Mouse (Mus musculus) heart, postnatal 14 days (tissue): ENCODE measurements around the gene Cd248. TPM values are rescaled to one million over a fixed set of nuclear protein-coding genes. Genes with fewer than 3 reads are reported as not detected.
"Not testable (repeated sequence)": the region's sequence is repeated elsewhere in the genome, so short reads cannot be mapped to it uniquely, and the experiment has no call there.

Experiments used
- DNase-seq, 2 experiments: peaks; one replicate each; pipeline ENCODE4 v3.0.0; 2021 to 2022
- intact Hi-C: fragments of 180-260 bp; cut with DNase I; formaldehyde crosslinking; loops from one replicate; pipeline ENCODE4 v1.15.1; 2025
- total RNA-seq, 2 experiments: library from RNA; stranded (reverse); gene quantifications; 2 replicates each; pipeline ENCODE4 v1.2.3; 2021

Cd248 gene
- total RNA-seq, 2 experiments from 2014 or later: 21.3 to 23.9 TPM

- intact Hi-C loops: loop anchor here (5.0 kb wide), 1 partner anchor 54 kb away; no protein-coding TSS in a partner anchor
- peak; percentile 76 to 78 for DNase-seq
Measured at GRCm38 (mm10) chr19:5071545-5072369, 3.9 kb downstream of the Cd248 start.

GRCm38 (mm10) chr19:5072389-5073019 lies 4.6 kb downstream of the Cd248 start:
- intact Hi-C loops: loop anchor here (1.0 to 5.0 kb wide), 2 partner anchors 16 to 55 kb away; no protein-coding TSS in a partner anchor
- peak in 1 of 2 experiments; percentile 41 for DNase-seq

GRCm38 (mm10) chr19:5073028-5073427 lies 5.2 kb downstream of the Cd248 start:
- DNase-seq: peak; percentile 70 to 76
- intact Hi-C loops: loop anchor here (1.0 to 5.0 kb wide), 2 partner anchors 17 to 56 kb away; no protein-coding TSS in a partner anchor

DNA sequence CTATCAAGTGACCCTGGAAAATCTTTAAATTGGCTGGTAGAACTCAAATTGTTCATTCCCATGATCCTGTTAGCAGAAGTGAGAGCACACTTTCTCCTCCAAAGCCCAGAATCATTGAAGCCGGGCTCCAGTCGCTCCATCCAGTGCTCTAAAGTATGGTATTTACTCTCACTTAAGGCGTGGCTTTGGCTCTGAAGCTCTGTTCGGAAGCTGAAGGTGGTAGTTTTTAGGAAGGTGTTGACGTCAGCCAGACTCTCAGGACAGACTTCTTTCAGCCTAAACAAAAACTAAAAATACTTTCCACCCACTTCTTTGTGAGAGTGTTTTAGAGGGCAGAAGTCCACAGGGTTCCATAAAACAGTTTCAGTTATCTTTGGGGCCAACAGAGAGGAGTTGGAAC lies 5.6 kb downstream of the Cd248 start:
- intact Hi-C loops: loop anchor here (1.0 to 5.0 kb wide), 2 partner anchors 17 to 56 kb away; no protein-coding TSS in a partner anchor
- no peak for DNase-seq

DNA sequence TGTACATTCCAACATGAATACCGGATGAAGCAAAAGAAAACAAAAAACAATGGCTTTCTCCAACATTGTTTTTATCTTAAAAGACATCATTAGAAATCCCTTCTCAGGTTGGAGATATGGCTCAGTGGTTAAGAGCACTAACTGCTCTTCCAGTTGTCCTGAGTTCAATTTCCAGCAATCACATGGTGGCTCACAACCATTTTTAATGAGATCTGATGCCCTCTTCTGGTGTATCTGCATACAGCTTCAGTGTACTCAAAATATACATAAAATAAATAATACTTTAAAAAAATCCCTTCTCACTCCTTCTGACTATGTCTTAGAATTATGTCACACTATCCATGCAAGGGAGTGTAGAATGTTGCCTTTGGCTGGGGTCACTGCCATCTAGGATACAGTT lies 11.4 kb downstream of the Cd248 start:
- intact Hi-C loops: no loop called here
- no peak for DNase-seq

GRCm38 (mm10) chr19:5082005-5082404 lies 14.1 kb downstream of the Cd248 start:
- intact Hi-C loops: no loop called here
- no peak for DNase-seq

DNA sequence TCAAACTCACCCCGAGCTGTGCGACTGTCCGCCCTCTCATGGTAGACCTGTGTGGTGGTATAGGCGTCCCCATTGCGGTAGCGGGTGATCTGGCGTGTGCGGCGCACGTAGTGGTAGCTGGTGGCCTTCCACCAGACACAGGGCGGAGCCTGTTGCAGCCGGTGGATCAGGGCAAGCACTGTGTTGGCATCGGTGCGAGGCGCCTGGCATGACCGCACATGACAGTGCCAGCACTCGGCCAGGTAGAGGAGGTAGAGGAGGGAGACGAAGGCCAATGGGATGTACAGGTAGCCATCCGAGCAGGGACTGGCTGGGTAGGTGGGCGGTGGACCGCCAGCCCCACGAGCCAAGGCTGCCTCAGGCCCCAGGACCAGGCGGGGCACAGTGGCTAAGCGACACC lies 14.7 kb downstream of the Cd248 start:
- intact Hi-C loops: no loop called here
- no peak for DNase-seq

- intact Hi-C loops: no loop called here
- DNase-seq: no peak
Measured at GRCm38 (mm10) chr19:5083961-5084833, 16.3 kb downstream of the Cd248 start.

DNA sequence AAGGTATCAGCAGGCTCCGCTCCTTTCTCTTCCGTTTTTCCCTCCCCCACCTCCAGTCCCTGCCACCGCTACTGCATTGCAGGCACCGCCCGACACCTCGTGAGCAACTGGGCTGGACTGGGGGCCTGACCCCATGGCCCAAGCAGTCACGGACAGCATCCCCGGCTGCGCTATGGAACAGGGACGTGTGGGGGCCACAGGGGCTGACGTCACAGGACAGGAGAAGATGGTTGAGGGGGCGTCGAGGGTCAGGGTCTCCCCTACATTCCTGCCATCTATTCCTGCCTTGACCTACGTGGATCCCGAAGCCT lies 16.9 kb downstream of the Cd248 start:
- intact Hi-C loops: no loop called here
- no peak for DNase-seq

DNA sequence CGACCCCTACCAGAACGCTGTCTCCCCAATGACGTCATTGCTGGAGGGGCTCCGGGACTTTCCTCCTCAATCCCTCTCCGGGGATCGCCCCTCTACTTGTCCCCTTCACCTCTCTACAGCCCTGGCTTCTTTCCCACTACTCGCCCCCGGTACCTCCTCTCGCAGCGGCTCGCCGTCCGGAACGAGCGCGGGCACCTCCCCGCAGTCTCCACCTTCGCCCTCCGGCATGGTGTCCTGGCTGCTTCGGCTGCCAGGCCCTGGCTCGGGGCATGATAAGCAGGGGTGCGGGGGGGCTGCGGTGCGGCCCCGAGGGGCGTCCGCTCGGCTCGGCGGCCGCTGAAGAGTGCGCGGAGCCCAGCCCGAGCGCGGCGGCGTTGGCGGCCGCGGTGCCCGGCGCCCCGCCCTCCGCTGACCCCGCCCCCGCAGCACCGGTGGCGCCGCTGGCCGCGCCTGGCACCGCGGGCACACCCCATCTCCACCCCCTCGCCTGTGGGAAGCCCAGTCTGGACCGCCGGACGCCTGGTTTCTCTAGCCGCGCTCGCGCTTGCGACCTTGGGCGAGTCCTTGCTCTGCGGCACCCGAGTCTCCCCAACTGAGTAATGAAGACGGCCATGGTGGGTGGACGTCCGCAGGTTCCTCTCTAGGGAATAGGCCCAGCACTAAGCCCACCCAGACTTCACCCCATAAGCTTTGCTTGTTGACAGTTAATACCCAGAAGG lies 17.4 kb downstream of the Cd248 start, which contains the start of gene Tmem151a:
Gene Tmem151a, minus strand, starts transcription at position 387 of the 719 bp plus-strand sequence.
- intact Hi-C loops: no loop called here
- DNase-seq: no peak

DNA sequence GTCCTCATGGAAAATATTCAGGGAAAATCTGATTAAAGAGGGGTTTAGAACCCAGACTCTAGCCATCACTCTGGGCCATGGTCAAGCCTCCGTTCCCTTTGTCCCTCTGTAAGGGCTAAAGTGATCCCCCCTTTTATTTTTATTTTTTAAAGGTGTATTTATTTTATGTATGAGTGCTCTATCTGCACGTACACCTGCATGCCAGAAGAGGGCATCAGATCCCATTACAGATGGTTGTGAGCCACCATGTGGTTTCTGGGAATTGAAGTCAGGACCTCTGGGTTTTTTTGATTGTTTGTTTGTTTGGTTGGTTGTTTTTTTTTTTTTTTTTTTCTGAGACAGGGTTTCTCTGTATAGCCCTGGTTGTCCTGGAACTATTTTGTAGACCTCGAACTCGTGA lies 18.7 kb downstream of the Cd248 start:
- intact Hi-C loops, DNase-seq: not testable (repeated sequence)

GRCm38 (mm10) chr19:5087884-5088728 lies 20.2 kb downstream of the Cd248 start, which contains the start of gene Yif1a:
TSS of gene Yif1a (plus strand) at chr19:5088538.
- DNase-seq: peak; percentile 93 to 96
- intact Hi-C loops: loop anchor here (2.0 kb wide), 1 partner anchor 17 kb away; no protein-coding TSS in a partner anchor

DNA sequence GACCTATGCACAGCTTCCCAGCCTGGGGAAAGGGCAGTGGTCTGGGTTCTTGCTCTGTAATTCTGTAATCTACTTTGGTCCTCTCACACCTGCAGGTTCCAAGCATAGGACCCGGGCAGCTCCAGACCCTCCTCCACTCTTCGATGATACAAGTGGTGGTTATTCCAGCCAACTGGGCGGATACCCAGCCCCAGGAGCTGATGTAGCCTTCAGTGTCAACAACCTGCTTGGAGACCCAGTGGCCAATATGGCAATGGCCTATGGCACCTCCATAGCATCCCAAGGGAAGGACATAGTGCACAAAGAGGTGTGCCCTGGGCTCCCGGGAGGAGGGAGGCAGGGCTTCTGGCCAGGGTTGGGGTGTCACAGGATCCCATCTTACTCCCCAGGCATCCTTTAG lies 21.4 kb downstream of the Cd248 start:
- intact Hi-C loops: loop anchor here (2.0 kb wide), 1 partner anchor 15 kb away; no protein-coding TSS in a partner anchor
- no peak for DNase-seq

DNA sequence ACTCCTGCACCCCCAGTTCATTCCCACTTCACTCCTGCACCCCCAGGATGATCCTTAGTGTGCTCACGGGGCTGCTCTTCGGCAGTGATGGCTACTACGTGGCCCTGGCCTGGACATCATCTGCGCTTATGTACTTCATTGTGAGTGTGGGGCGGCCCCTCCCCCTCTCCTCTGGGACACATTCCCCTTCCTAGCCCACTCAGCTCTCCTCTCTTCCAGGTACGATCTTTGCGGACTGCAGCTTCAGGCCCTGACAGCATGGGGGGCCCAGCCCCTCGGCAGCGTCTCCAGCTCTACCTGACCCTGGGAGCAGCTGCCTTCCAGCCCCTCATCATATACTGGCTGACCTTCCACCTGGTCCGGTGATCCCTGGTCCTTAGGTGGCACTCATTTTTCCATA lies 24.2 kb downstream of the Cd248 start:
- intact Hi-C loops: no loop called here

DNA sequence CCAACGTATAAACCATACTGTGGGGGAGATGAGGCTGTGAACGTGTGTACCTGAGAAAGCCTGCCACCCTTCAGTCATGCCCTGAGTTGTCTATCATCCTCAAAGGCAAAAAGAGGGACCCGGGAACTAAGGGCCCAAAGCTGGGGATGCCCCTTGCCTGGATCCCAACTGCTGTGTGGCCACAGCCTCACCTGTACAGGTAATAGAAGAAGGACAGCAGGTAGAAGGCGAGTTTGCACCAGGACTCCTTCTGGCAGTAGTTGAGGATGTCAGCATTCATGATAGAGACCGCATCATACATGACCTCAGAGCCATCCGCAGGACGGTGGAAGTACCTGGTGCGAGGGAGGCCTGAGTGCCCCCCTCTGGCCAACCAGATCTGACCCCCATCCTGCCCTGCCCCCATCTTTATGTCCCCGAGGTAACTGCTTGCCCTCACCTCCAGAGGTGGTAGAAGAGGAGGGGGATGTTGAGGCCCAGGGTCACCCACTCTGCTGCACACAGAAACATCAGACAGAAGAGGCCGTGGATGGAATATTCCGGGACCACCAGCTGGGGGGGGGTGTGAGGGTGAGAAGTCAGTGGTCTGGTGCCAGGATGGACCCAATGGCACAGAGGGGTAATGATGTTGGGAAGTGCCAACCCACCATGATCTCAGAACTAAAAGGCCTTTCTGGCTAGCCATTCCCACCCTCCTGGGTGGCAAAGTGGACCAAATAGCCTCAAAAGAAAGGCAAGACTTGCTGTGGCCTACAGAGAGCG lies 25.8 kb downstream of the Cd248 start:
- no peak for DNase-seq
- intact Hi-C loops: loop anchor here (2.0 kb wide), 1 partner anchor 47 kb away; no protein-coding TSS in a partner anchor

More for the DNA sequence above, 24.2 kb downstream of the Cd248 start:
- DNase-seq: no peak

DNA sequence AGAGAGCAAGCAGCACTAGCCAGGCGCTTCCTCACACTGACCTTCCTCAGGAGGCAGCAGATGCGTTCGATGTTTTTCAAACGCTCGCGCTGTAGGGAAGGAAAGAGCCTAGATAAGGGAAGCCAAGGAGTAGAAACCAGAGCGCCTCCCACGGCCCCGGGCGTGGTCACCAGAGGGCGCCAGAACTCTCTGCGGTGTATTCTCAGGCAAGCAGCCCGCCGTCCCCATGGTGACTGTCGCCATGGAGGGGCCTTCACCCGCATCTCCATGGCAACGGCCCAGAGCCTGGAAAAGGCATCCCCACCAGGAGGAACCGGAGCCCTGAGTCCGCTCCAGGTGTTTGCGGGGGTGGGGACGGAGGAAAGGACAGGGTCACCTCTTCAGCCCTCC lies 26.4 kb downstream of the Cd248 start:
- intact Hi-C loops: loop anchor here (2.0 kb wide), 1 partner anchor 47 kb away; no protein-coding TSS in a partner anchor
- peak; percentile 91 to 95 for DNase-seq

DNA sequence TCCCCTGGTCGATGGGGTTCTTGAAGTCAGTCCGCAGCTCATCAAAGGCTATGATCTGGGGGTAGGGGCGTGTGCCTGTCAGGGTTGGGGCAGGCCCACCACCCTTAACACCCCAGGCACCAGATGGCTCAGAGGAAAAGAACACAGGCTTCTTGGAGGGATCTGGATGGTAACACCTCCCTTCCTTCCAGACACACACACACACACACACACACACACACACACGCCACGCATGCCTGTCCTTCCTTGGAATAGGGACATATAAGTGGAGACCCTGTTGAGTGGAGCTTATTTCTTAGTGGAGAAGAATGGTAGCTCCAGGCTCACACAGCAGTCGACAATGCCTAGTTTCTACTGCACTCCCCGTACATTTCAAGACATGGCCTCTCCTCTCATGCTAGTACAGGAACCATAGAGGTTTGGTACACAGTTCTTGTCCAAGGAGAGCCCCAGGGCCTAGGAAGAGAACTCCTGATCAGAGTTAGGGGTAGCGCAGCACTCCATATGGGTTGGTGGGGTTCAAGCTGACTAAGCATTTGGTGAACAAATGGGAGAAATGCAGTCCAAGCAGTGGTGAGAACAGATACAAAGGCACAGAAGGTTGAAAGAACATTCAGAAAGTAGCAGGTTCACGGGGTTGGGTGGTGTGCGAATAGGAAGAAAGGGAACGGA lies 27.0 kb downstream of the Cd248 start:
- DNase-seq: no peak
- intact Hi-C loops: loop anchor here (2.0 kb wide), 1 partner anchor 46 kb away; no protein-coding TSS in a partner anchor
